10 mouse cellular contexts compared by ENCODE assay signal in genomic region chr16:59567721-59568381, GRCm38 (mm10). TPM values are rescaled to one million over a fixed set of nuclear protein-coding genes. Genes with fewer than 3 reads are reported as not detected.
DNase-seq lines count a peak whose midpoint lies in the region; ATAC-seq and TF ChIP-seq lines count a peak whose summit lies in the region.
"Had no signal": no experiment of that assay in that cellular context is flagged by ENCODE, and none has a peak within 500 bp of the region (broad histone marks: within the 10 kb centered on the region; RNA-seq: fewer than 3 reads in every experiment).

No protein-coding gene starts in this region.

- no peaks in the 10 kb centered on the region for H3K36me3 ChIP-seq in kidney, postnatal 0 days (ENCODE audit: insufficient read depth, low read length)
- no peaks in the 10 kb centered on the region; the same call in 1 of the 2 replicates for H3K36me3 ChIP-seq in midbrain, embryonic 11.5 days (ENCODE audit: control insufficient read depth, insufficient read depth, low read length)

- H3K9me3 ChIP-seq in kidney, postnatal 0 days (replicated peaks; ENCODE audit: low read length) = no peaks in the 10 kb centered on the region
- no peaks in the 10 kb centered on the region for H3K9me3 ChIP-seq in midbrain, embryonic 11.5 days (ENCODE audit: control insufficient read depth, low read length)
- H3K9me3 ChIP-seq: hindbrain, embryonic 10.5 days had no signal

- peaks cover 17% of the 10 kb centered on the region for H3K4me1 ChIP-seq in brown adipose tissue, adult 24 weeks (ENCODE audit: control insufficient read depth, insufficient read depth, insufficient read length, low read length)
- H3K4me1 ChIP-seq in kidney, postnatal 0 days (replicated peaks; ENCODE audit: insufficient read depth, low read length) = no peaks in the 10 kb centered on the region
- no peaks in the 10 kb centered on the region for H3K4me1 ChIP-seq in midbrain, embryonic 11.5 days (ENCODE audit: control insufficient read depth, insufficient read depth, low read length)

- TF ChIP-seq CTCF in gastrocnemius, adult 2 months (IDR thresholded peaks at IDR 0.05) = no peak; the same call in 1 of the 2 replicates
- no peak; the same call in 1 of the 2 replicates for TF ChIP-seq CTCF in kidney, postnatal 0 days (IDR thresholded peaks at IDR 0.05; ENCODE audit: low read depth)

- no peak for DNase-seq in gastrocnemius, adult 2 months
- no peak for DNase-seq in gastrocnemius, postnatal 4 days (ENCODE audit: low spot score in 2 of 2)
- DNase-seq in kidney, postnatal 0 days (ENCODE audit: low spot score) = peak; percentile 74
- DNase-seq in spleen, adult 18-20 months = no peak
- DNase-seq in midbrain, embryonic 11.5 days (ENCODE audit: low spot score, missing footprints) = no peak
- no peak for DNase-seq in ovary, adult 18-20 months (ENCODE audit: low spot score)

- no peak overlapping the region for H3K4me2 ChIP-seq in kidney, postnatal 0 days (ENCODE audit: low read length)
- no peak overlapping the region for H3K4me2 ChIP-seq in midbrain, embryonic 11.5 days

- WGBS in kidney, postnatal 0 days = 58% methylated on average over 10 of the region's 10 CpGs
- 66% methylated on average over 8 of the region's 10 CpGs for WGBS in midbrain, embryonic 11.5 days

- no peak for ATAC-seq in kidney, postnatal 0 days (replicated peaks; ENCODE audit: low FRiP score, low read depth)
- ATAC-seq in megakaryocyte progenitor cell, adult 5-6 weeks (replicated peaks; ENCODE audit: poor library complexity) = peak; percentile 69
- no peak for ATAC-seq in midbrain, embryonic 11.5 days (ENCODE audit: low FRiP score)

- peak overlapping the region; percentile 77 for H3K27ac ChIP-seq in gastrocnemius, adult 2 months
- H3K27ac ChIP-seq in brown adipose tissue, adult 24 weeks (replicated peaks; ENCODE audit: low read depth, low read length) = peak overlapping the region; percentile 80
- peak overlapping the region; percentile 57 for H3K27ac ChIP-seq in kidney, postnatal 0 days
- no peak overlapping the region for H3K27ac ChIP-seq in midbrain, embryonic 11.5 days (ENCODE audit: low read depth, low read length)
- H3K27ac ChIP-seq: hindbrain, embryonic 10.5 days had no signal

- intact Hi-C loops in gastrocnemius, adult 2 months (cut with DNase I) = no loop called here

- H3K27me3 ChIP-seq in kidney, postnatal 0 days (ENCODE audit: insufficient read depth, low read length) = no peaks in the 10 kb centered on the region
- H3K27me3 ChIP-seq in midbrain, embryonic 11.5 days (ENCODE audit: control insufficient read depth, insufficient read depth, low read length) = no peaks in the 10 kb centered on the region

- H3K4me3 ChIP-seq in gastrocnemius, adult 2 months = no peak overlapping the region
- H3K4me3 ChIP-seq in brown adipose tissue, adult 24 weeks (ENCODE audit: insufficient read depth, low read depth, low read length) = no peak overlapping the region
- H3K4me3 ChIP-seq in kidney, postnatal 0 days (replicated peaks; ENCODE audit: low read depth, low read length) = no peak overlapping the region
- no peak overlapping the region for H3K4me3 ChIP-seq in midbrain, embryonic 11.5 days (ENCODE audit: low read depth, low read length)
- H3K4me3 ChIP-seq: erythroblast, embryonic 14.5 days; hindbrain, embryonic 10.5 days had no signal

- H3K9ac ChIP-seq in kidney, postnatal 0 days (ENCODE audit: low read depth, low read length) = no peak overlapping the region
- no peak overlapping the region for H3K9ac ChIP-seq in midbrain, embryonic 11.5 days (ENCODE audit: low read length)

RNA-seq across cellular contexts. Expression of gene Crybg3, which starts 32.9 kb away (rescaled TPM):
- 10 to 100 TPM; 44.3 to 57.6 TPM for total RNA-seq in gastrocnemius, adult 2 months (2021)
- 10 to 100 TPM; 35.7 to 36.8 TPM for total RNA-seq in gastrocnemius, postnatal 4 days (2021)
- 6.9 and 9.4 TPM in 2 replicates for polyA plus RNA-seq in brown adipose tissue, adult 24 weeks (2012; ENCODE audit: insufficient read depth, insufficient read length, missing spikeins)
- polyA plus RNA-seq in kidney, postnatal 0 days (2015; fragmentation: Nextera tagmentation; extraction: Ambion mirVana) = 4.2 and 5.4 TPM in 2 replicates
- total RNA-seq in megakaryocyte progenitor cell, adult 5-6 weeks (2015) = 13.3 and 14.6 TPM in 2 replicates
- total RNA-seq in megakaryocyte progenitor cell, adult 5-6 weeks (2017) = 17.9 and 26.8 TPM in 2 replicates
- polyA plus RNA-seq in midbrain, embryonic 11.5 days (2014; fragmentation: Nextera tagmentation; extraction: Ambion mirVana) = 6.2 and 6.5 TPM in 2 replicates
- polyA plus RNA-seq: erythroblast, embryonic 14.5 days had no signal
